Mouse (Mus musculus): ENCODE data around the gene Gm5901.

GRCm38 (mm10) chr7:105368521-105368920 is 6.3 kb upstream of the Gm5901 start:
- no peak for TF ChIP-seq CTCF (IDR thresholded peaks at IDR 0.05; ENCODE audit: low read depth)
- no peak for TF ChIP-seq EP300 (optimal IDR thresholded peaks at IDR 0.05)
